18 mouse cellular contexts compared by ENCODE assay signal in genomic region chr13:16196692-16197091, GRCm38 (mm10).
"Had no signal": no experiment of that assay in that cellular context is flagged by ENCODE, and none has a peak within 500 bp of the region (broad histone marks: within the 10 kb centered on the region; RNA-seq: fewer than 3 reads in every experiment).

No protein-coding gene starts in this region.

- H3K27me3 ChIP-seq: midbrain, embryonic 12.5 days; neural tube, embryonic 13.5 days; neural tube, embryonic 15.5 days had no signal

- H3K4me2 ChIP-seq: lung, embryonic 14.5 days; midbrain, embryonic 12.5 days; neural tube, embryonic 13.5 days; neural tube, embryonic 15.5 days had no signal

- H3K27ac ChIP-seq: midbrain, embryonic 10.5 days; midbrain, embryonic 12.5 days; neural tube, embryonic 13.5 days; neural tube, embryonic 15.5 days had no signal

- DNase-seq: lung, embryonic 14.5 days; lung, postnatal 10 days; lung, postnatal 4 days; midbrain, embryonic 14.5 days; retina, postnatal 1 day; right cerebral cortex, adult 18-20 months; right cerebral cortex, postnatal 25 days; right cerebral cortex, postnatal 4 days; spleen, adult 18-20 months; thymus, adult 18-20 months; thymus, postnatal 14 days; thymus, postnatal 36 days had no signal

- H3K4me3 ChIP-seq: midbrain, embryonic 10.5 days; midbrain, embryonic 12.5 days; myocyte; neural tube, embryonic 13.5 days; neural tube, embryonic 15.5 days had no signal

- H3K4me1 ChIP-seq: midbrain, embryonic 10.5 days; midbrain, embryonic 12.5 days; neural tube, embryonic 13.5 days; neural tube, embryonic 15.5 days had no signal

- H3K9me3 ChIP-seq: midbrain, embryonic 10.5 days; midbrain, embryonic 12.5 days; neural tube, embryonic 13.5 days; neural tube, embryonic 15.5 days had no signal

- H3K9ac ChIP-seq: lung, embryonic 14.5 days; midbrain, embryonic 12.5 days; neural tube, embryonic 13.5 days; neural tube, embryonic 15.5 days had no signal

- ATAC-seq: midbrain, embryonic 16.5 days had no signal

- H3K36me3 ChIP-seq: midbrain, embryonic 10.5 days; midbrain, embryonic 12.5 days; neural tube, embryonic 13.5 days; neural tube, embryonic 15.5 days had no signal
